ENCODE assay signal across 10 mouse cellular contexts in genomic region chr10:5288262-5288661, GRCm38 (mm10).
DNase-seq lines count a peak whose midpoint lies in the region; ATAC-seq and TF ChIP-seq lines count a peak whose summit lies in the region.
"Had no signal": no experiment of that assay in that cellular context is flagged by ENCODE, and none has a peak within 500 bp of the region (broad histone marks: within the 10 kb centered on the region; RNA-seq: fewer than 3 reads in every experiment).

No protein-coding gene starts in this region.

- H3K9me3 ChIP-seq in heart, embryonic 10.5 days: no peaks in the 10 kb centered on the region
- H3K9me3 ChIP-seq in heart, postnatal 0 days (replicated peaks; ENCODE audit: control insufficient read depth, low read length): no peaks in the 10 kb centered on the region
- H3K9me3 ChIP-seq: midbrain, embryonic 10.5 days had no signal

- peak overlapping the region; percentile 55 for H3K4me3 ChIP-seq in heart, embryonic 10.5 days
- H3K4me3 ChIP-seq in bone marrow macrophage, adult 2 months (ENCODE audit: insufficient read depth, low read length): no peak overlapping the region
- H3K4me3 ChIP-seq in heart, postnatal 0 days (ENCODE audit: low read depth, low read length): peak overlapping the region; percentile 45
- H3K4me3 ChIP-seq: midbrain, embryonic 10.5 days had no signal

- H3K36me3 ChIP-seq in heart, embryonic 10.5 days: no peaks in the 10 kb centered on the region
- H3K36me3 ChIP-seq in heart, postnatal 0 days (replicated peaks; ENCODE audit: control insufficient read depth, insufficient read depth, low read length): no peaks in the 10 kb centered on the region
- H3K36me3 ChIP-seq: midbrain, embryonic 10.5 days had no signal

- H3K27ac ChIP-seq in heart, embryonic 10.5 days: peak overlapping the region; percentile 91; the same call in 1 of the 2 replicates
- peak overlapping the region; percentile 62 for H3K27ac ChIP-seq in bone marrow macrophage, adult 2 months (ENCODE audit: insufficient read depth, low read depth, low read length)
- H3K27ac ChIP-seq in heart, postnatal 0 days (ENCODE audit: low read depth): peak overlapping the region; percentile 97
- H3K27ac ChIP-seq: midbrain, embryonic 10.5 days had no signal

- TF ChIP-seq POLR2A in bone marrow macrophage, adult 2 months (IDR thresholded peaks at IDR 0.05; ENCODE audit: borderline replicate concordance, low read depth, low read length): no peak

- WGBS in heart, embryonic 10.5 days: 56% methylated on average over 6 of the region's 6 CpGs
- WGBS in heart, postnatal 0 days: 11% methylated on average over 6 of the region's 6 CpGs

- H3K9ac ChIP-seq in heart, postnatal 0 days (replicated peaks; ENCODE audit: low read depth, low read length): peak overlapping the region; percentile 66

- TF ChIP-seq CTCF in bone marrow macrophage, adult 2 months (IDR thresholded peaks at IDR 0.05; ENCODE audit: low read depth, low read length): no peak
- TF ChIP-seq CTCF in heart, postnatal 0 days (IDR thresholded peaks at IDR 0.05; ENCODE audit: low read depth): no peak

- H3K4me1 ChIP-seq in heart, embryonic 10.5 days: peaks cover 8% of the 10 kb centered on the region; the same call in 1 of the 2 replicates
- peaks cover 16% of the 10 kb centered on the region for H3K4me1 ChIP-seq in bone marrow macrophage, adult 2 months (ENCODE audit: control insufficient read depth, insufficient read depth, low read length)
- H3K4me1 ChIP-seq in heart, postnatal 0 days (ENCODE audit: control insufficient read depth, insufficient read depth): peaks cover 4% of the 10 kb centered on the region; the same call in 1 of the 2 replicates

- peak overlapping the region; percentile 62 for H3K4me2 ChIP-seq in heart, postnatal 0 days (ENCODE audit: low read depth, low read length)

- DNase-seq in heart, embryonic 10.5 days (ENCODE audit: low spot score): no peak
- DNase-seq in heart, adult 11 months: no peak
- DNase-seq in heart, postnatal 0 days (ENCODE audit: low spot score): peak; percentile 61
- peak; percentile 59 for DNase-seq in lung, postnatal 36 days
- no peak for DNase-seq in frontal cortex, postnatal 36 days (ENCODE audit: low spot score in 2 of 2)
- no peak for DNase-seq in urinary bladder, adult 18-20 months (ENCODE audit: low spot score in 2 of 2)
- DNase-seq in urinary bladder, adult 2 months (ENCODE audit: low spot score): no peak
- DNase-seq: gastrocnemius, postnatal 14 days had no signal

- H3K27me3 ChIP-seq in heart, embryonic 10.5 days (ENCODE audit: insufficient read depth, poor library complexity, severe bottlenecking): no peaks in the 10 kb centered on the region
- H3K27me3 ChIP-seq in heart, postnatal 0 days (ENCODE audit: control insufficient read depth, insufficient read depth, low read length): no peaks in the 10 kb centered on the region

- TF ChIP-seq EP300 in heart, postnatal 0 days (IDR thresholded peaks at IDR 0.05; ENCODE audit: low read depth): no peak

- peak; percentile 11; the same call in 1 of the 2 replicates for ATAC-seq in heart, postnatal 0 days (ENCODE audit: insufficient read depth, low read depth)

Comparison
In these comparisons a context has a peak if more than half of its experiments do, and no peak if none do; other contexts are left out.
1. DNase-seq: peak in heart, postnatal 0 days (single experiment) and lung, postnatal 36 days (single experiment); none in heart, embryonic 10.5 days (single experiment), heart, adult 11 months (single experiment), frontal cortex, postnatal 36 days (0 of 2), urinary bladder, adult 18-20 months (0 of 2) and urinary bladder, adult 2 months (single experiment).
2. Peak in every context shown above with its lines, with median percentiles within 50 percentile points of each other: H3K27ac ChIP-seq.